Mouse (Mus musculus) testis, adult 2 months (tissue): Measurements from ENCODE around the gene C330021F23Rik.

Experiments
- CTCF ChIP-seq: fragments of 200-500 bp; IDR thresholded peaks from 2 replicates; pipeline ENCODE4 v1.5.1; 2012; ENCODE audit warnings: low read depth, mild to moderate bottlenecking, inconsistent platforms, low read length, moderate library complexity; ENCODE audit not compliant: control insufficient read depth, insufficient read depth, insufficient replicate concordance
- POLR2A ChIP-seq: fragments of 200-500 bp; IDR thresholded peaks from 2 replicates; pipeline ENCODE4 v1.6.1; 2012; ENCODE audit warnings: low read depth, mild to moderate bottlenecking, inconsistent platforms, low read length, moderate library complexity; ENCODE audit not compliant: control insufficient read depth

GRCm38 (mm10) chr8:3607822-3608221 lies 40.0 kb downstream of the C330021F23Rik start:
- TF ChIP-seq CTCF (no peak), POLR2A (no peak)
